Mouse (Mus musculus) liver, embryonic 14.5 days (tissue): ENCODE data around the gene Igf2r. TPM values are rescaled to one million over a fixed set of nuclear protein-coding genes. Genes with fewer than 3 reads are reported as not detected.

Experiments used
- ATAC-seq: fragments of 200-750 bp; cut with Nextera tagmentation; 2 replicates; pipeline ENCODE4 v1.8.0; 2017; ENCODE audit warnings: moderate number of reproducible peaks, mild to moderate bottlenecking, moderate library complexity; ENCODE audit not compliant: insufficient read depth
- DNase-seq, 3 experiments: peaks; one replicate each; pipeline ENCODE4 v3.0.0-alpha.2; 2012 to 2013; ENCODE audit warnings: low read depth in 3 of 3, low spot score in 3 of 3
- H3K27ac ChIP-seq: fragments of 300-500 bp; sonication (generic); 2 replicates; pipeline ENCODE4 v1.5.1; 2014; ENCODE audit warnings: moderate library complexity, mild to moderate bottlenecking, control low read depth, inconsistent platforms
- H3K27me3 ChIP-seq: fragments of 300-500 bp; sonication (generic); 2 replicates; pipeline ENCODE4 v1.6.1; 2014; ENCODE audit warnings: mild to moderate bottlenecking, low read length, moderate library complexity; ENCODE audit not compliant: control insufficient read depth, insufficient read depth
- H3K36me3 ChIP-seq: fragments of 300-500 bp; sonication (generic); replicated peaks from 2 replicates; pipeline ENCODE4 v1.6.1; 2014; ENCODE audit warnings: low read depth; ENCODE audit not compliant: control insufficient read depth, insufficient read depth
- H3K4me1 ChIP-seq, 2 experiments: fragments of 200-500 bp in 1 of 2; fragments of 300-500 bp in 1 of 2; sonication (generic) in 1 of 2; replicated peaks; 2 replicates each; pipeline ENCODE4 v1.6.1; 2012 to 2014; ENCODE audit warnings: antibody characterized with exemption in 1 of 2, inconsistent platforms in 1 of 2, low read length in 1 of 2; ENCODE audit not compliant: control insufficient read depth in 2 of 2, insufficient read depth in 2 of 2
- H3K4me2 ChIP-seq: fragments of 300-500 bp; sonication (generic); 2 replicates; pipeline ENCODE4 v1.6.1; 2014; ENCODE audit warnings: low read depth, mild to moderate bottlenecking, control low read depth, moderate library complexity
- H3K4me3 ChIP-seq, 2 experiments: fragments of 200-500 bp in 1 of 2; fragments of 300-500 bp in 1 of 2; sonication (generic) in 1 of 2; 2 replicates each; pipeline ENCODE4 v1.5.1; 2012 to 2014; ENCODE audit warnings: low read depth in 2 of 2, low read length in 2 of 2, mild to moderate bottlenecking in 2 of 2, control low read depth in 1 of 2, inconsistent platforms in 1 of 2, moderate library complexity in 1 of 2; ENCODE audit not compliant: insufficient read depth in 1 of 2
- H3K9ac ChIP-seq: fragments of 300-500 bp; sonication (generic); replicated peaks from 2 replicates; pipeline ENCODE4 v1.6.1; 2014; ENCODE audit warnings: mild to moderate bottlenecking, control low read depth, moderate library complexity
- H3K9me3 ChIP-seq: fragments of 300-500 bp; sonication (generic); 2 replicates; pipeline ENCODE4 v1.6.1; 2016; ENCODE audit warnings: low read length, mixed read lengths; ENCODE audit not compliant: control insufficient read depth
- CTCF ChIP-seq: IDR thresholded peaks from 2 replicates; pipeline ENCODE4 v1.5.1; 2016; ENCODE audit warnings: antibody characterized with exemption, low read depth, control low read depth
- EP300 ChIP-seq: IDR thresholded peaks from 2 replicates; pipeline ENCODE4 v1.6.1; 2016; ENCODE audit warnings: antibody characterized with exemption, low read depth
- WGBS: fragments of 180-500 bp; shearing (Covaris S2); extraction: QIAGEN DNeasy Blood & Tissue Kit; methylation state at CpG from one replicate; pipeline ENCODE4 v1.1.7; 2014; ENCODE audit not compliant: insufficient replicate concordance; 5-methylcytosine and 5-hydroxymethylcytosine counted together
- polyA plus RNA-seq, 2 experiments: library from polyadenylated mRNA; depleted of rRNA in 1 of 2; stranded (reverse) in 1 of 2; unstranded in 1 of 2; fragments of >200 nt; fragmentation: Nextera tagmentation in 1 of 2; extraction: Ambion mirVana in 1 of 2; gene quantifications; 2 replicates each; pipeline versions ENCODE4 v1.2.1 to v1.2.3; 2012 to 2014

Gene Igf2r
- polyA plus RNA-seq, 2 experiments: 12.6 to 12.8 TPM

GRCm38 (mm10) chr17:12688427-12689110 is 80.9 kb downstream of the Igf2r start:
- no peak overlapping the region for H3K4me2 ChIP-seq
- no peak overlapping the region for H3K4me3 ChIP-seq
- no peak for ATAC-seq
- H3K27me3 ChIP-seq: no peaks in the 10 kb centered on the region
- no peak for DNase-seq
- no peak for TF ChIP-seq EP300
- TF ChIP-seq CTCF: no peak
- no peak overlapping the region for H3K27ac ChIP-seq
- 78% methylated on average over 20 of the region's 20 CpGs for WGBS
- no peaks in the 10 kb centered on the region; the same call in 1 of the 2 replicates for H3K36me3 ChIP-seq
- H3K9me3 ChIP-seq: no peaks in the 10 kb centered on the region
- H3K4me1 ChIP-seq: no peaks in the 10 kb centered on the region
- H3K9ac ChIP-seq: no peak overlapping the region

- no peak overlapping the region for H3K4me2 ChIP-seq
- no peak overlapping the region for H3K4me3 ChIP-seq
- no peak overlapping the region for H3K27ac ChIP-seq
- DNase-seq: no peak
- no peak overlapping the region for H3K9ac ChIP-seq
- 62% methylated on average over 7 of the region's 7 CpGs for WGBS
- ATAC-seq: no peak
- no peaks in the 10 kb centered on the region; the same call in 1 of the 2 replicates for H3K36me3 ChIP-seq
- H3K9me3 ChIP-seq: no peaks in the 10 kb centered on the region
- H3K27me3 ChIP-seq: no peaks in the 10 kb centered on the region
- TF ChIP-seq CTCF (no peak), EP300 (no peak)
- H3K4me1 ChIP-seq: no peaks in the 10 kb centered on the region
Measured at GRCm38 (mm10) chr17:12684928-12685624, 84.4 kb downstream of the Igf2r start.

- no peaks in the 10 kb centered on the region; the same call in 1 of the 2 replicates for H3K36me3 ChIP-seq
- H3K4me2 ChIP-seq: no peak overlapping the region
- no peak for DNase-seq
- WGBS: 59% methylated on average over 4 of the region's 4 CpGs
- H3K4me3 ChIP-seq: no peak overlapping the region
- no peak overlapping the region for H3K9ac ChIP-seq
- no peaks in the 10 kb centered on the region for H3K9me3 ChIP-seq
- no peaks in the 10 kb centered on the region for H3K4me1 ChIP-seq
- no peak for ATAC-seq
- H3K27me3 ChIP-seq: no peaks in the 10 kb centered on the region
- H3K27ac ChIP-seq: no peak overlapping the region
- TF ChIP-seq CTCF: no peak
- TF ChIP-seq EP300: no peak
Measured at GRCm38 (mm10) chr17:12684412-12684811, 85.1 kb downstream of the Igf2r start.

- Histone ChIP-seq H3K4me2 (no peak overlapping the region), H3K36me3 (no peaks in the 10 kb centered on the region; the same call in 1 of the 2 replicates), H3K27ac (no peak overlapping the region), H3K9me3 (no peaks in the 10 kb centered on the region), H3K27me3 (no peaks in the 10 kb centered on the region), H3K4me1 (no peaks in the 10 kb centered on the region), H3K4me3 (no peak overlapping the region), H3K9ac (no peak overlapping the region)
- no peak for DNase-seq
- TF ChIP-seq EP300: no peak
- TF ChIP-seq CTCF: no peak
- ATAC-seq: no peak
- WGBS: 62% methylated on average over 13 of the region's 13 CpGs
Measured at GRCm38 (mm10) chr17:12683582-12683981, 85.9 kb downstream of the Igf2r start.

GRCm38 (mm10) chr17:12678261-12678660 is 91.2 kb downstream of the Igf2r start:
- Histone ChIP-seq H3K27ac (no peak overlapping the region), H3K9ac (no peak overlapping the region), H3K27me3 (no peaks in the 10 kb centered on the region), H3K4me3 (no peak overlapping the region), H3K4me2 (no peak overlapping the region), H3K4me1 (no peaks in the 10 kb centered on the region), H3K36me3 (no peaks in the 10 kb centered on the region), H3K9me3 (no peaks in the 10 kb centered on the region)
- no peak for TF ChIP-seq CTCF
- no peak for TF ChIP-seq EP300
- ATAC-seq (no peak), DNase-seq (no peak)
